Comparison of ENCODE assay signal across 20 mouse cellular contexts in genomic region chr7:77858436-77858835, GRCm38 (mm10).
DNase-seq lines count a peak whose midpoint lies in the region; ATAC-seq and TF ChIP-seq lines count a peak whose summit lies in the region.
"Had no signal": no experiment of that assay in that cellular context is flagged by ENCODE, and none has a peak within 500 bp of the region (broad histone marks: within the 10 kb centered on the region; RNA-seq: fewer than 3 reads in every experiment).

No protein-coding gene starts in this region.

- TF ChIP-seq CTCF in brain, embryonic 14.5 days (IDR thresholded peaks at IDR 0.05; ENCODE audit: borderline replicate concordance, extremely low read depth, insufficient read depth, insufficient read length): no peak

- no peak overlapping the region for H3K9ac ChIP-seq in heart, embryonic 12.5 days
- no peak overlapping the region for H3K9ac ChIP-seq in heart, embryonic 11.5 days (ENCODE audit: low read depth, low read length)
- no peak overlapping the region for H3K9ac ChIP-seq in intestine, embryonic 15.5 days
- no peak overlapping the region for H3K9ac ChIP-seq in intestine, embryonic 16.5 days (ENCODE audit: low read depth, low read length)
- H3K9ac ChIP-seq: embryonic facial prominence, embryonic 15.5 days had no signal

- H3K4me1 ChIP-seq in heart, embryonic 12.5 days (replicated peaks): peaks cover 12% of the 10 kb centered on the region
- no peaks in the 10 kb centered on the region for H3K4me1 ChIP-seq in heart, embryonic 11.5 days (ENCODE audit: control insufficient read depth, insufficient read depth, low read length)
- peaks cover 4% of the 10 kb centered on the region; the same call in 1 of the 2 replicates for H3K4me1 ChIP-seq in intestine, embryonic 15.5 days (replicated peaks)
- H3K4me1 ChIP-seq in intestine, embryonic 16.5 days (ENCODE audit: control insufficient read depth, insufficient read depth, low read length): no peaks in the 10 kb centered on the region
- H3K4me1 ChIP-seq: embryonic facial prominence, embryonic 15.5 days had no signal

- H3K4me3 ChIP-seq in heart, embryonic 12.5 days: no peak overlapping the region
- no peak overlapping the region for H3K4me3 ChIP-seq in heart, embryonic 11.5 days (ENCODE audit: low read depth, low read length)
- no peak overlapping the region for H3K4me3 ChIP-seq in intestine, embryonic 15.5 days (replicated peaks)
- H3K4me3 ChIP-seq in intestine, embryonic 16.5 days (ENCODE audit: low read length): no peak overlapping the region
- H3K4me3 ChIP-seq: embryonic facial prominence, embryonic 15.5 days had no signal

- peak; percentile 10 for DNase-seq in brain, embryonic 14.5 days (ENCODE audit: low read depth)
- DNase-seq in mesoderm, embryonic 11.5 days (ENCODE audit: low read depth, low spot score): peak; percentile 50
- no peak for DNase-seq in frontal cortex, postnatal 36 days (ENCODE audit: low spot score in 2 of 2)
- DNase-seq: adrenal gland, postnatal 14 days; cerebellum, adult 8-10 months; kidney, adult 2 months; kidney, postnatal 36 days; layer of hippocampus, postnatal 36 days; spleen, adult 18-20 months; thymus, adult 18-20 months; thymus, postnatal 4 days had no signal

- WGBS in heart, embryonic 12.5 days: 55% methylated on average over 4 of the region's 4 CpGs
- 48% methylated on average over 4 of the region's 4 CpGs for WGBS in heart, embryonic 11.5 days (ENCODE audit: insufficient replicate concordance)
- 25% methylated on average over 4 of the region's 4 CpGs for WGBS in intestine, embryonic 15.5 days
- WGBS in intestine, embryonic 16.5 days: 37% methylated on average over 4 of the region's 4 CpGs

- no peaks in the 10 kb centered on the region for H3K9me3 ChIP-seq in heart, embryonic 12.5 days (replicated peaks)
- no peaks in the 10 kb centered on the region for H3K9me3 ChIP-seq in heart, embryonic 11.5 days (replicated peaks; ENCODE audit: control insufficient read depth, low read length)
- no peaks in the 10 kb centered on the region for H3K9me3 ChIP-seq in intestine, embryonic 15.5 days
- no peaks in the 10 kb centered on the region for H3K9me3 ChIP-seq in intestine, embryonic 16.5 days (ENCODE audit: control insufficient read depth, low read length)
- H3K9me3 ChIP-seq: embryonic facial prominence, embryonic 15.5 days had no signal

- H3K27me3 ChIP-seq in heart, embryonic 12.5 days (replicated peaks): no peaks in the 10 kb centered on the region
- no peaks in the 10 kb centered on the region for H3K27me3 ChIP-seq in heart, embryonic 11.5 days (ENCODE audit: control insufficient read depth, insufficient read depth, low read length)
- H3K27me3 ChIP-seq in intestine, embryonic 15.5 days (replicated peaks): no peaks in the 10 kb centered on the region
- H3K27me3 ChIP-seq in intestine, embryonic 16.5 days (replicated peaks; ENCODE audit: control insufficient read depth, insufficient read depth, low read length): no peaks in the 10 kb centered on the region
- H3K27me3 ChIP-seq: embryonic facial prominence, embryonic 15.5 days had no signal

- 0 out of 2 replicates have a peak overlapping the region, but pooled peaks have one; percentile 33 for H3K27ac ChIP-seq in heart, embryonic 12.5 days (ENCODE audit: poor library complexity, severe bottlenecking)
- H3K27ac ChIP-seq in heart, embryonic 11.5 days (ENCODE audit: low read depth, low read length): no peak overlapping the region
- H3K27ac ChIP-seq in intestine, embryonic 15.5 days: no peak overlapping the region
- no peak overlapping the region for H3K27ac ChIP-seq in intestine, embryonic 16.5 days (ENCODE audit: low read length)
- H3K27ac ChIP-seq: embryonic facial prominence, embryonic 15.5 days; hindbrain, postnatal 0 days had no signal

- H3K36me3 ChIP-seq in heart, embryonic 12.5 days: no peaks in the 10 kb centered on the region
- H3K36me3 ChIP-seq in heart, embryonic 11.5 days (ENCODE audit: control insufficient read depth, insufficient read depth, low read length): no peaks in the 10 kb centered on the region
- H3K36me3 ChIP-seq in intestine, embryonic 15.5 days: no peaks in the 10 kb centered on the region
- no peaks in the 10 kb centered on the region for H3K36me3 ChIP-seq in intestine, embryonic 16.5 days (ENCODE audit: control insufficient read depth, insufficient read depth, low read length)
- H3K36me3 ChIP-seq: embryonic facial prominence, embryonic 15.5 days had no signal

- no peak for ATAC-seq in heart, embryonic 12.5 days (ENCODE audit: insufficient number of reproducible peaks, low FRiP score)
- no peak for ATAC-seq in heart, embryonic 11.5 days (replicated peaks; ENCODE audit: insufficient number of reproducible peaks, low FRiP score, low TSS enrichment)
- 0 out of 2 replicates have a peak, but pooled peaks have one; percentile 43 for ATAC-seq in intestine, embryonic 15.5 days
- ATAC-seq in intestine, embryonic 16.5 days: no peak
- ATAC-seq: forebrain, embryonic 14.5 days; hindbrain, postnatal 0 days; lung, postnatal 0 days had no signal

- H3K4me2 ChIP-seq in heart, embryonic 12.5 days: peak overlapping the region; percentile 11; the same call in 1 of the 2 replicates
- no peak overlapping the region for H3K4me2 ChIP-seq in heart, embryonic 11.5 days
- H3K4me2 ChIP-seq in intestine, embryonic 15.5 days (replicated peaks): no peak overlapping the region
- no peak overlapping the region for H3K4me2 ChIP-seq in intestine, embryonic 16.5 days (ENCODE audit: low read depth, low read length)
- H3K4me2 ChIP-seq: embryonic facial prominence, embryonic 15.5 days; midbrain, embryonic 11.5 days had no signal

- no peak for TF ChIP-seq POLR2A in brain, embryonic 14.5 days (IDR thresholded peaks at IDR 0.05; ENCODE audit: borderline replicate concordance, extremely low read depth, insufficient read depth, insufficient read length, poor library complexity, severe bottlenecking)

Comparison
In these comparisons a context has a peak if more than half of its experiments do, and no peak if none do; other contexts are left out.
1. DNase-seq: peak in brain, embryonic 14.5 days (single experiment) and mesoderm, embryonic 11.5 days (single experiment); none in frontal cortex, postnatal 36 days (0 of 2).